Mouse (Mus musculus) heart, embryonic 11.5 days (tissue): ENCODE measurements around the gene Slc47a2. TPM values are rescaled to one million over a fixed set of nuclear protein-coding genes. Genes with fewer than 3 reads are reported as not detected.
A peak's percentile ranks its signal among the peaks of the same experiment; 100 is the strongest.

Source experiments
- ATAC-seq: fragments of 200-750 bp; cut with Nextera tagmentation; replicated peaks from 2 replicates; pipeline ENCODE4 v1.8.0; 2017; ENCODE audit warnings: moderate library complexity; ENCODE audit not compliant: insufficient number of reproducible peaks, low FRiP score, low TSS enrichment
- H3K27ac ChIP-seq: fragments of 300-500 bp; sonication (generic); 2 replicates; pipeline ENCODE4 v1.5.1; 2014; ENCODE audit warnings: mild to moderate bottlenecking, low read depth, low read length
- H3K27me3 ChIP-seq: fragments of 300-500 bp; sonication (generic); 2 replicates; pipeline ENCODE4 v1.6.1; 2014; ENCODE audit warnings: mild to moderate bottlenecking, low read length, mixed read lengths; ENCODE audit not compliant: control insufficient read depth, insufficient read depth
- H3K36me3 ChIP-seq: fragments of 300-500 bp; sonication (generic); 2 replicates; pipeline ENCODE4 v1.6.1; 2014; ENCODE audit warnings: mild to moderate bottlenecking, low read length, moderate library complexity, mixed read lengths; ENCODE audit not compliant: control insufficient read depth, insufficient read depth
- H3K4me1 ChIP-seq: fragments of 300-500 bp; sonication (generic); 2 replicates; pipeline ENCODE4 v1.6.1; 2014; ENCODE audit warnings: low read length; ENCODE audit not compliant: control insufficient read depth, insufficient read depth
- H3K4me2 ChIP-seq: fragments of 300-500 bp; sonication (generic); 2 replicates; pipeline ENCODE4 v1.6.1; 2014; ENCODE audit warnings: mild to moderate bottlenecking, moderate library complexity
- H3K4me3 ChIP-seq: fragments of 300-500 bp; sonication (generic); 2 replicates; pipeline ENCODE4 v1.5.1; 2014; ENCODE audit warnings: low read depth, low read length
- H3K9ac ChIP-seq: fragments of 300-500 bp; sonication (generic); 2 replicates; pipeline ENCODE4 v1.6.1; 2014; ENCODE audit warnings: mild to moderate bottlenecking, low read depth, low read length, moderate library complexity
- H3K9me3 ChIP-seq: fragments of 300-500 bp; sonication (generic); replicated peaks from 2 replicates; pipeline ENCODE4 v1.6.1; 2016; ENCODE audit warnings: low read length; ENCODE audit not compliant: control insufficient read depth
- WGBS: fragments of 180-500 bp; shearing (Covaris S2); extraction: QIAGEN DNeasy Blood & Tissue Kit; methylation state at CpG from one replicate; pipeline ENCODE4 v1.1.7; 2014; ENCODE audit not compliant: insufficient replicate concordance; 5-methylcytosine and 5-hydroxymethylcytosine counted together
- polyA plus RNA-seq: library from polyadenylated mRNA; unstranded; fragments of >200 nt; fragmentation: Nextera tagmentation; extraction: Ambion mirVana; gene quantifications from 2 replicates; pipeline ENCODE4 v1.2.1, GENCODE M21; 2014

The Slc47a2 gene
- polyA plus RNA-seq, result 0.19 TPM in 1 of 2 replicates, not detected in the other

GRCm38 (mm10) chr11:61342505-61343420 is at the start of gene Slc47a2:
TSS of gene Slc47a2 (minus strand) at chr11:61342860.
- H3K4me3 ChIP-seq, result peak within 1 kb of the TSS; percentile 44
- H3K27ac ChIP-seq, result no peak within 1 kb of the TSS
- H3K4me1 ChIP-seq, result no peaks in the 10 kb centered on the region
- no peaks in the 10 kb centered on the region for H3K36me3 ChIP-seq
- no peaks in the 10 kb centered on the region for H3K9me3 ChIP-seq
- WGBS, result 3% methylated on average over 61 of the region's 61 CpGs
- H3K4me2 ChIP-seq, result peak within 1 kb of the TSS; percentile 83
- no peak within 1 kb of the TSS for H3K9ac ChIP-seq
- ATAC-seq, result 0 out of 2 replicates have a peak, but pooled peaks have one; percentile 7
- peaks cover 29% of the 10 kb centered on the region for H3K27me3 ChIP-seq

DNA sequence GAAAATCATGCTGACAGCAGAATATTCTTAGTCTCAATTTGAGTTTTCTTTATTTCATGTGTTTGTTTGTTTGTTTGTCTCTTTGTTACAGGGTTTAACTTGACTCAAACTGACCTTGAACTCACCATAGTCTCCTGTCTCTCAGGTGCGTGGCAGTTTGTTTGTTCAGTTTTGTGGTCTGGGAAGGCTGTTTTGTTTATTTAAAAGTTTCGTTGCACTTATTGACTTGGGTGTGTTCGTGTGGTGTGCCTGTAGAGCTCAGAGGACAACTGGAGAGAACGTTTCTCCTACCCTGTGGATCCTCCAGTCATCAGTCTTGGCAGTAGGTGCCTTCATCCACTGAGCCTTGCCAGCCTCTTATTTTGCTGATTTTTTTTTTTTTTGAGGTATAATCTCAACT is 46.3 kb upstream of the Slc47a2 start:
- Histone ChIP-seq H3K27ac (no peak overlapping the region), H3K36me3 (no peaks in the 10 kb centered on the region), H3K27me3 (no peaks in the 10 kb centered on the region), H3K9ac (no peak overlapping the region), H3K4me1 (no peaks in the 10 kb centered on the region), H3K4me3 (no peak overlapping the region), H3K4me2 (no peak overlapping the region), H3K9me3 (no peaks in the 10 kb centered on the region)
- no peak for ATAC-seq
- WGBS, result 68% methylated on average over 4 of the region's 4 CpGs

DNA sequence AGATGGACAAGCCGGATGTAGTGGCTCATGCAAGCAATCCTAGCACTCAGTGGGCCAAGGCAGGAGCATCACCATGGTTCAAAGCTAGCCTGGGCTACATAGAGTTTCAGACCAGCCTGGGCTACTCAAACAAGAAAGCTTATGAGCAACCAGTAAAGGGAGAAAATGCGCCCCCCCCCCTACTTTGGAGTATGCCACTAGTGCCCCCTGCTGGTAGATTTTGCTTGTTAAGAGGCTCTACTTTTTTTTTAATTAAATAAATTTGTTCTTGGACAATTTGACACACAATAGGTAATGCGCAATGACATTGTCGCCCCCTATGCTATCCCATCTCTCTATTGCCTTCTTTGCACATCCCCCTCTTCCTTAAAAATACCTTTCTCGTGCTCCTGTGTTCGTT is 45.4 kb upstream of the Slc47a2 start:
- Histone ChIP-seq H3K4me3 (no peak overlapping the region), H3K27ac (no peak overlapping the region), H3K9ac (no peak overlapping the region), H3K36me3 (no peaks in the 10 kb centered on the region), H3K9me3 (no peaks in the 10 kb centered on the region), H3K4me1 (no peaks in the 10 kb centered on the region), H3K27me3 (no peaks in the 10 kb centered on the region), H3K4me2 (no peak overlapping the region)
- no peak for ATAC-seq
- WGBS, result 58% methylated on average over 6 of the region's 6 CpGs

- Histone ChIP-seq H3K9ac (no peak overlapping the region), H3K36me3 (no peaks in the 10 kb centered on the region), H3K4me3 (no peak overlapping the region), H3K27ac (no peak overlapping the region), H3K4me1 (no peaks in the 10 kb centered on the region), H3K9me3 (no peaks in the 10 kb centered on the region), H3K4me2 (no peak overlapping the region), H3K27me3 (no peaks in the 10 kb centered on the region)
- ATAC-seq, result no peak
- WGBS, result 66% methylated on average over 6 of the region's 6 CpGs
Measured at GRCm38 (mm10) chr11:61387233-61387632, 44.6 kb upstream of the Slc47a2 start.

- Histone ChIP-seq H3K27me3 (no peaks in the 10 kb centered on the region), H3K4me3 (no peak overlapping the region), H3K9me3 (no peaks in the 10 kb centered on the region), H3K27ac (no peak overlapping the region), H3K9ac (no peak overlapping the region), H3K36me3 (no peaks in the 10 kb centered on the region), H3K4me2 (no peak overlapping the region), H3K4me1 (no peaks in the 10 kb centered on the region)
- no peak for ATAC-seq
- WGBS, result 65% methylated on average over 4 of the region's 4 CpGs
Measured at GRCm38 (mm10) chr11:61385725-61386124, 43.1 kb upstream of the Slc47a2 start.

DNA sequence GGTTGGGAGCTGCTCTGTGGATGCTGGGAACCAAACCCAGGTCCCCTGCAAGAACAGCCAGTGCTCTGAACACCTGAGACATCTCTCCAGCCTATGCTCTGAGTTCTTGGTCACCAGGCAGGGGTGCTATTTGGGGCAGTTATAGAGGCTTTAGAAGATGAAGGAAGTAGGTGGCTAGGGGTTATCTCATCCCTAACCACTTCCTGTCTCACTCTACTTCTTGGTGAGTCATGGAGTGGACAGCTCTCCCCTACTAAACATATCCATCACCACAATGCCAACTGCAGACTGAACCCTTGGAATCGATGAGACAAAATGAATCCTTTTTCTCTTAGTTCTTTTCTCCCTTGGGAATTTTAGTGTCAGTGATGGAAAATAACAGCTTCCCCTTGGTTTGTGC is 38.6 kb upstream of the Slc47a2 start:
- 83% methylated on average over 1 of the region's 1 CpGs for WGBS
- 0 out of 2 replicates have a peak, but pooled peaks cover 10% of the 10 kb centered on the region for H3K4me1 ChIP-seq
- no peak overlapping the region for H3K4me2 ChIP-seq
- no peak overlapping the region for H3K4me3 ChIP-seq
- no peaks in the 10 kb centered on the region for H3K36me3 ChIP-seq
- H3K9me3 ChIP-seq, result no peaks in the 10 kb centered on the region
- peaks cover 19% of the 10 kb centered on the region for H3K27me3 ChIP-seq
- ATAC-seq, result no peak
- no peak overlapping the region for H3K27ac ChIP-seq
- no peak overlapping the region for H3K9ac ChIP-seq

GRCm38 (mm10) chr11:61378651-61379050 is 36.0 kb upstream of the Slc47a2 start:
- WGBS, result 65% methylated on average over 4 of the region's 4 CpGs
- Histone ChIP-seq H3K4me3 (no peak overlapping the region), H3K27me3 (peaks cover 21% of the 10 kb centered on the region), H3K36me3 (no peaks in the 10 kb centered on the region), H3K9me3 (no peaks in the 10 kb centered on the region), H3K4me2 (no peak overlapping the region), H3K9ac (no peak overlapping the region), H3K27ac (no peak overlapping the region), H3K4me1 (0 out of 2 replicates have a peak, but pooled peaks cover 13% of the 10 kb centered on the region)
- ATAC-seq, result no peak

DNA sequence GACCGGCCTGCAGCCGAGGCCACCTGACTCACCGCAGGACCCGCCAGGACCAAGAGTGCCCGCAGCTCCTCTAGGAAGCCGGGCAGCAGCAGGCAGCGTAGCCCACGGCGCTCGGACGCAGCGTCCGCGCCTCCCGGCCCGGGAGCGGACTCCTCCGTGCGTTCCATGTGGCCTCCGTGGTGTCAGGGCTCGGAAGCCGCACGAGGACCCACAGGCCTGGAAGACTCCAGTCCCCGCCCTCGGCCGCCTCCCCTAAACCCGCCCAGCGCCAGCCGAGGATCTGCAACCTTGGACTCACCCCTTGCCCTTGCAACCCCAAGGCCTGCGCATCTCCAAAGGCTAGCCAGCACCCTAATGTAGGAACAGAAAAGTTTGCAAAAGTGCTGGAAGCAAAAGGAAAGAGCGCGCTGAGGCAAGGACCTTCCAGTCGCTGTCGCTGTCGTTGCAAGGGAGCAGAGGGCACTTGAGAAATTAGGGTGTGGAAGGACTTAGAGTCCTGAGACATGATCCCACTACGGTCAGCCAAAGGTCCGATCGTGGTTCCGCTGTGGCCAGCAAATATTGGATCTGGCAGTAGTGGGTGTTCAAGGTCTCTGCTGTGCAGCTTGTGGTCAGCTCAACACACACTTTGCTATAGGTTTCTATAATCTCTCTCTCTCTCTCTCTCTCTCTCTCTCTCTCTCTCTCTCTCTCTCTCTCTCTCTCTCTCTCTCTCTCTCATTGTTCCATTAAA is 35.4 kb upstream of the Slc47a2 start, which contains the start of gene Slc47a1:
Gene Slc47a1 (minus strand): TSS at position 465 of the 733 bp plus-strand sequence.
- Histone ChIP-seq H3K4me3 (peak within 1 kb of the TSS; percentile 22), H3K27ac (no peak within 1 kb of the TSS), H3K4me1 (0 out of 2 replicates have a peak, but pooled peaks cover 13% of the 10 kb centered on the region), H3K36me3 (no peaks in the 10 kb centered on the region), H3K27me3 (peaks cover 21% of the 10 kb centered on the region), H3K9ac (peak within 1 kb of the TSS; percentile 61), H3K4me2 (peak within 1 kb of the TSS; percentile 63), H3K9me3 (no peaks in the 10 kb centered on the region)
- WGBS, result 16% methylated on average over 39 of the region's 39 CpGs
- no peak for ATAC-seq
